Mouse (Mus musculus): ENCODE results near the gene Hspb3.

Hspb3 gene

DNA sequence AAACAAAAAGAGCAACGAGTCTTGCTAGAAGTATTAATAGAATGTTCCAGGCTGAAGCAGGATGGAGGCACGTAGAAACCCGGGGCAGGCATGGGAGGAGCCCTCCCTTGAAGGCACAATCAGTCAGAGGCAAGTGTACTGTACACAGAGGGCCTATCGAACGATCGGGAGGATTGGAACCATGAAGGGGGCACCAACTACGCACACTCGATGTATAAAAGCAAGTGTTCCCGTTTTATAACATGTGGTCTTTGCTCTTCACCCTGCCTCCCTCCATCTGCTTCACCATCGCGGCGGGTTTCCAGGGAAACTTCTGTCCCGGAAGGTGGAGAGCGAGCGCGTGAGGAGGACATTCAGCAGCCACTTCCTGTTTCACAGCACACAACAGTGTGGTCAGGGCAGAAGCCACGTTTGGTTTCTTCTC lies 27.7 kb downstream of the Hspb3 start:
- no peak for DNase-seq (ENCODE audit: low spot score in 2 of 2)

GRCm38 (mm10) chr13:113634732-113635481 lies 28.6 kb downstream of the Hspb3 start:
- no peak for DNase-seq (ENCODE audit: low spot score in 2 of 2)

DNA sequence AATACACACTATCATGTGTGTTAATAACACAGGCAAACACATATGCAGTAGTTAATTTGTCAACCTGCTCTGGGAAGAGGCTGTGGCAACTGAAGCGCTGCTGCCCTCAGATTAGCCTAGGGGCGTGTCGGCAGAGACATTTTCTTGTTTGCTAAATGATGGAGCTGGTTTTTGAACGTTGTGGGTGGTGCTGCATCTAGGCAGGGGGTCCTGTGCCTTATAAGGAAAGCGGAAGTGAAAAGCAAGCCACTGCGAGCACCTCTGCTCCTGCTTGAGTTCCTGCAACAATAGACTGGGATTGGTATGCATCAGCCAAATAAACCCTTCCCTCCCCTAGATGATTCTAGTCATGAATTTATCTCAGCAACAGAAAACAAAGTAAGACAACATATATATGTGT lies 31.0 kb downstream of the Hspb3 start:
- DNase-seq (ENCODE audit: low spot score in 2 of 2): no peak

DNA sequence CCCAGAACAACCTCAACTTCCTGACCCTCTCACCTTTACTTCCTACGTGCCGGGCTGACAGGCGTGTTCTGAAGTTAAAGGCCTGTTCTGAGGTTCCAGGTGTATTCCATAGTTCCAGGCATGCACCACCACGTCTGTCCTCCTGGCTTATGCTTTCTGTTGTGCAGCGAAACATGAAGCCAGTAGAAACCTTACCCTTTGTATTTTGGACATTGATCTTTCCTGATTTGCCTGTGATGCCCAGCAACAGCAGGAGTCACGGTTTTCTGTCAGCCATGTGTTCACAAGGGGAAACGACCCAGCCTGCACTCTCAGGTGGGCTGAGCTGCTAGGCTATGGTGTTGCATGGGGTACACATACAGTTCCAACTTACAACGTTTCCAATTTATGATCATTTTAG lies 35.9 kb downstream of the Hspb3 start:
- no peak for DNase-seq (ENCODE audit: low spot score in 2 of 2)

GRCm38 (mm10) chr13:113622865-113623255 lies 40.6 kb downstream of the Hspb3 start:
- no peak for DNase-seq (ENCODE audit: low spot score in 2 of 2)

DNA sequence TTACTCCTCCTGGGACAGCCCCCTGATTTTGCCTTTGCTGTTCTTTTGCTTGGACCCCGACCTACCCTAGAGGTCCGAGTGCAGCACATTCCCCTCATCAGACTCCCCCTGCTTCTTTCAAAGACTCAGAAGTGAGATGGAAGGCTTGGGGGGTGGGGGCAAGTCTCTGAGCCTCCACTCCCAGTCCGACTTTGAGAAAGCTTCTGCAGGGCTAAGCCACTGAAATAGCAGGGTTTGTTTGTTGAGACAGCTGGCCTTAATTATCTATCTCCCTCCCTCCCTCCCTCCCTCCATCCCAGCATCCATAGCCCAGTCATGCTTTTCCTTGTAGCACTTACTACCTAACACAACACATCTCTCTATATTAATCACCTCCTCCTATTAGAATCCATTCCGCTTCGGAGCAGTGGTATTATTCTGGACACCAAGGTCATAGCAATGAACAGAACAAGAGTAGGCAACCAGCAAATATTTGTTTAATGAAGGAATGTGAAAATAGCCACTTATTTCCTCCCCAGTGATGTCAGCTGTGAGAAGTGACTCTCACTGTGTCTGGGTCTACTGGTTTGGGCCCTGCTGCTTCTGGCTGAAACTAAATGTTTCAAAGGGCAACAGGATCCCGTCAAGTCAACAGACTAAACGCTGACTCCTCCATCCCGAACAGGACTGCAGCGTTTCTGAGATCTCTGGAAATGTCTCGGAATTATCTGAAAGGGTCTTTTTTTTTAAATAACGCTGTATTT lies 41.2 kb downstream of the Hspb3 start:
- DNase-seq (ENCODE audit: low spot score in 2 of 2): no peak

DNA sequence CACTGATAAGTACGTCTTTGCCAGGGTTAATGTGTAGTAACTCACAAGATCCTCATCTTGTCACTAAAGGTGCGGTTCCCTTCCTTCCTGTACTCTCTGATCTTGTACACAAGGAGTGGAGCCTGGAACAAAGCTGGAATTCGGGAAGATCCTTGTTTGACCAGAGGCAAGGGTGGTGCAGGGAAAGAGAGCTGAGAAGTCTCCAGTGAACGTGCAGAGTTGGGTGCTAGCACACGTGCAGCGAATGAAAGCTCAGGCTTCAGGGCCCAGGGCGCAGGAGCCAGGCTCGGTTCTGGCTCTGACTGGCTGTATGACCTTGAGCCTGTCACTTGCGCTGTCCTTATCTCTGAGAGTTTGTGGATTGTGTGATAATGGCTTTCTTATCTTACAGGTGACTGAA lies 44.5 kb downstream of the Hspb3 start:
- DNase-seq (ENCODE audit: low spot score in 2 of 2): no peak

DNA sequence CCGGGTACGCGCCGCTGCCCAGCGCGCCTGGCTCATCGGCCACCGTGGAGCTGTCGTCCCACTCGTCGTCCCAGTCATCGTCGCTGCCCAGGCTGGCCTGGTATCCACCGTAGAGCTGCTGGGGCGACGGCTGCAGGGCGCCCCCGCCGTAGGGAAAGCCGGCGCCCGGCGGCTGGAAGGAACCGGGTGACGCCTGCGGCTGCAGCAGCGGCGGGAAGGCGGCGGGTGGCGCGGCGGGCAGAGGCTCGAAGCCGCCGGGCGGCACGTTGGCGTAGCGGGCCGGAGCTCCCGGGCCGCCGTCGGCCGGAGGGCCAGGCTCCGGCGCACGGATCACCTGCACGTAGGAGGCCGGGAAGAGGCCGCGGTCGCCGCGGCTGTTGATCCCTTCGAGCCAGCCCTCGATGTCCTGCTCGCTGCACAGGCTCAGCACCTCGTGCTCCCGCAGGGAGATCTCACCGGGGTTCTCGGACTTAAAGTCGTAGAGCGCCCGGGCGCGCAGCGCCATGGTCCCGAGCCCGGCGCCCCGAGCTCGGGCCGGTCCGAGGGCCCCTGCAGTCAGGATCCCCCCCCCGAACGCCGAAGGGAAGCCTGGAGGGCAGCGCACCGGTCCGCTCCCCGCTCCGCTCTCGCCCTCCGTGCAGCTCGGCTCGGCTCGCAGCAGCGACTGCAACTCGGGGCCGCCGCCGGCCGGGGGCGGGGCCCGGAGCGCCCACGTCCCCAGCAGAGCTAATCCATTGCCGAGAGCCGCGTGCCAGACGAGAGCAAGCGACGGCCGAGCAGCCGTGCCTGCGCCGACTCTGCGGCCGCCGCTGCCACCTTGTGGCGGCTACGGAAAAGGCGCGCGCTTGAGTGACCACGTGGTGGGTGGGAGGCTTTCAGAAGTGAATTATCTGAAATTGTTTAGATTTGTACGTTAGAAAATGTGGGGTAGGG lies 45.3 kb downstream of the Hspb3 start, which contains the start of gene Snx18:
Snx18 (minus strand) TSS at position 674 of the 933 bp plus-strand sequence.
- DNase-seq (ENCODE audit: low spot score in 2 of 2): peak; percentile 68 to 90

GRCm38 (mm10) chr13:113617338-113617890 lies 46.1 kb downstream of the Hspb3 start:
- no peak for DNase-seq (ENCODE audit: low spot score in 2 of 2)

DNA sequence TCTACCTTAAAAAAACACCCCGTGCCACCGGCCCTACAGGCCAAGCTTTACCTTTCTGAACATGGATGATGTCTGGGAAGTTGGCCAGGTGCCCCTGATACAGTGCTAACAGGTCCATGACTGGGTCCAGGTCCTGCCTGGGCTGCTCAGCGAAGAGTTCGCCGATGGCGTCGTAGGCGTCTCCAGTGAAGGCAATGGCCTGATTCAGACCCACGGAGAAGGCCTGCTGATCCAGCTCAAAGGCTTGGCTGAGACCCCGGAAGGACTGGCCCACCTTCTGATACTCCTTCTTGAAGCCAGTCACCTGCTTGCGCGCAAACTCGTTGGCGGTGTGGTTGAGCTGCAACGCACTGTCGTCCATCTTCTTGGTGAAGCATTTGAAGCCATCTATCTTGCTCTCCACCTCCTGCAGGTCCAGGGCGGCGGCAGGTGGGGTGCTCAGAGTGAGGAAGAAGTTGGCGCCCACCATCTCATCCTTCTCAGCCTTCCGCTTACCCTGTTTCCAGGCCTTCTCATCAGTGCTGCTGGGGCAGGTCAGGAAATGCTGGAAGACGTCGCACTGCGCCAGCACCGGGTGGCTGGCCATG lies 46.6 kb downstream of the Hspb3 start:
- DNase-seq (ENCODE audit: low spot score in 2 of 2): no peak

DNA sequence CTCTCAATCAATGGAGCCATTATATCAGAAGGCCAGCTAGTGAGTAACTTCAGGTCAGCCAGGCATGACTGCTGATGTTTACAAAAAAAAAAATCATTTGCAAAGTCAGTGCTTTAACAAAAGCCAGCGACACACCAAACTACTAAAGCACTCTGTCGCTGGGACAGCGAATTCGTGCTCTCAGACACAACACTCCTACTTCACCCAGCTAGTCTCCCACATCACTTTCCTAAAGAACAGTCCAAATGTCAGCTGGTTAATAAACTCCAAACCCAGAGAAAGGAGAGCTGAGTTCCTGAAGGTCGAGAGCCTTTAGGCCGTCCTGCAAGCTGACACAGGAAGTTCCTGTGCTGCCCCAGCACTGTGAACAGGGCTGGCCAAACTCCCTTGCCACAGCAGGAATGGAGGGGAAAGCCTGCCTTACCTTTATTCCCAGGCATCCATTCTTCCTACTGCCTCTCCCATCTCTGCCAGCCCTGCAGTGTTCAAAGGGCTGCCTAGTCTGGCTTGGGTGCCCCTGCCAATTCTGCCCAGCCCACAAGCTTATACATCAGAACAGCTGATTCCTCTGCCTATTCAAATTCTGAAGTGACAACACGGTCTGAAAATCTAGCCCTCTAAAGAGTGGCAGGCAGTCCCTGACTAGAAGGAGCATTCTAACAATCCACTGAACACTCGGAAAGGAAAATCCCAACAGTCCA lies 47.4 kb downstream of the Hspb3 start:
- no peak for DNase-seq (ENCODE audit: low spot score in 2 of 2)

DNA sequence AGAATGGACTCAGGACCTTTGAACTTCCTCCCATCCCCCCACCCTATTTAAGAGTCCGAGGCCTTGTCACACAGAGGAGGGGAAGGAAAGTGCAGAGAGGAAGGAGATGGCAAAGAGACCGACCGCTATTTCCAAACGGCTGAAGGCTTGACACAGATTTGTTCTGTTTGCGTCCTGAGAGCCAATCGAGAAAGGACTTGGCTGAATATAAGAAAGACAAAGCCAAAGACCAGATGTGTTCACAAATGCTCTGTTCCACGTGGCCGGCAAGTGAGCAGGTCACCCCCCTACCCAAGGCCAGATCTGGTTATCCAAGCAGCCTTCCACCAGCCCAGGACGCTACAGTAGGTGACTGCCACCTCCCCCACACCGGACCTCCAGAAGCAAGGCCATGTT lies 47.9 kb downstream of the Hspb3 start:
- no peak for DNase-seq (ENCODE audit: low spot score in 2 of 2)

DNA sequence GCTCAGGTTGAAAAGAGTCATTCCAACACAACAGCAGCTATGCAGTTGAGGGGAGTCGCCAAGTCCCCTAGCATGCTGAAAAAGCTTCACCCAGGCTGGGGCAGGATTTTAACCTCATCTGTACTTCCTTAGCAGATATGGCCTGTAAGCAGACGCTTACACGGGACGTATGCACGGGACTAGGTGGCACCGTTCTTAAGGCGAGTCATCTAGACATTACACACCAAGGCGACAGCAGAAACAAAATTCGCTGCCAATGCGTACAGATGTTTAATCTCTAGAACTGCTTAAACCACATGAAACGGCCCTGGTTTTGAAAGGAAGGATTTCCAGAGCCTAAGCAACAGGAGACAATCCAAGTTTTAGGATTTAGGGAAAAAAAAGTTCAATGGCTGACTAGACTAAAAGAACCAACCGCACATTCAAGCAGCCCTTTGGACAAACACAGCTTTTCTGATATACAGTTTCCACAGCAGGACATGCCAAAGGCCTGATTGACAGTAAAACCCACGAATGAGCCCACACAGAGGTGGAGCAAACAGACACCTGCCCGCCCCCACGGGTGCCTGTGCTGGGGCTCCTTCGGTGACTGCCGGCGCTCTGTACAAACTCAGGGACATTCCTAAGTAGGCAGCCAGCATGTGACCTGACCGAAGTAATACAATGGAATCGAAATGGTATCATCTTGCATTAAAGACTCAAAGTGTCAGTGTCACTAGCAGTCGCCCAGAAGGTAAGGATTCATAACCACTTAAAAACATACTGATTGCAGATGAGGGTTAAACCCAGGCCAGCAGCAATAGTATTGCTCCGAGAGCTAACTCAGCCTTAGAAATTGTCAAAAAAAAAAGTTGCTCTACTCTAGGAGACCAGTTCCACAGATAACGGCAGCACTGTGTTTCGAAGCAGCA lies 48.6 kb downstream of the Hspb3 start:
- DNase-seq (ENCODE audit: low spot score in 2 of 2): peak; percentile 43 to 67

DNA sequence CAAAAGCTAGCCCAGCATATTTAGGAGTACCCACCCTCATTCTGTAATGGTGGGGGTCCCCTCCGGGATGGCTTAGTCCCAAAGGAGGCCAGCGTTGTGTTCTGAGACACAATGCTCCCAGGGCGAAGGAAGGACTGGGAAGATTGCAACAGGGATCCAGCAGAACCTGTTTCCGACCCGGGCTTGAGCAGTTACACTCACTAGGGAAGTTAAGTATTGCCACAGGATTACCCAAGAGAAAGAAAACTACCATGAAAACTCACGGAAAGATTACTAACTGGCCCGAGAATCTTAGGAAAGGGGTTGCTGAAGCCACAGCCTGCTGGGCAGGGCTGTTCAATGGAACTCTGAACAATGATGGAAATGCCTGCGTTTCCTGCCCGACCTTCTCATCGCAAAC lies 49.6 kb downstream of the Hspb3 start:
- no peak for DNase-seq (ENCODE audit: low spot score in 2 of 2)

GRCm38 (mm10) chr13:113613341-113613740 lies 50.1 kb downstream of the Hspb3 start:
- DNase-seq (ENCODE audit: low spot score in 2 of 2): no peak

All from left cerebral cortex, adult 9 months (tissue).